Mouse (Mus musculus): Measurements from ENCODE around the gene Arfgef2. TPM values are rescaled to one million over a fixed set of nuclear protein-coding genes. Genes with fewer than 3 reads are reported as not detected.
A peak's percentile ranks its signal among the peaks of the same experiment; 100 is the strongest.

Arfgef2 gene
- total RNA-seq, 4 experiments from 2014 or later = 60.0 to 78.0 (median 67.7) TPM

DNA sequence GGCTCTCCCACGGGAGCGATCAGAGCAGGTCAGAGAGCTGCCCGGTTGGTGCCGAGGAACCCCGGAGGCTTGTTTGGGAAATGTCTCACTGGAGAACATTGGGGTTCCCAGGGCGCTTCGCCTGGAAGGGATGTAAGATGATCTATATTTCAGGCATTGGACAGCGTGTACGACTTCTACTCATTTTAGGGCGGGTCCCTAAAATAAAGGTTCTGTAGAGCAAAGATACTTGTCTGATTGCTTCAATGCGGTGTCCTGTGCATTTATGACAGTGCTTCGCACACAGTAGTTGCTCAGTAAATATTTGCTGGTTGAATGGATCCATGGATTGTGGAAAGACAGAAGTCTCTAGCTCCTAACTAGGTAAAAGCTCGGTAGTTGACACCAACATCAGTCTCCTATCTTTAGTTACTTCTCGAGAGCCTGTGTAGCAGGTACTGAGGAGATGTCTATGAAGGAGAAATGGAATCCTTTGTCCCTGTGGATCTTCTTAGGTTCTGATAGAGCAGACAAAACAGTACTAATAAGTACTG lies 851 bp downstream of the Arfgef2 start:
- DNase-seq (ENCODE audit: low spot score in 2 of 2) = no peak

DNA sequence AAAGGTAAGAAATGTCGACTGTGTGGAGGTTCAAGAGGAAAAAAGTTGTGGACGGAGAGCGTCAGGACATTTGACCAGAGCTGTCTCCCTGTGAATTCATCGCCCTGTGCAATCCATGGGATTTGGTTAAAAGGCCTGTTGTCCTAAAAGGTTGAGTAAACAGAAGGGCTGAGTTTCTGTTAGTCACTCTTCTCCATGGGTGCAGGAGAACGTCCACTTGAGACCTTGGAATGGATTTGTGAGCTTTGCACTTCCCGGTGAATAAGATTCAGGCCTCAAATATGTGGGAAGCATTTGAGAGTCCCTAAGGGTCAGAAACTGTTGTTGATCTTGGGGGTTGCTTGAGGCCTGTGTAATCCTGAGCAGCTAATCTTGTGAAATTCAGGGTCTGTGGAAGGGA lies 1.4 kb downstream of the Arfgef2 start:
- DNase-seq (ENCODE audit: low spot score in 2 of 2) = no peak

DNA sequence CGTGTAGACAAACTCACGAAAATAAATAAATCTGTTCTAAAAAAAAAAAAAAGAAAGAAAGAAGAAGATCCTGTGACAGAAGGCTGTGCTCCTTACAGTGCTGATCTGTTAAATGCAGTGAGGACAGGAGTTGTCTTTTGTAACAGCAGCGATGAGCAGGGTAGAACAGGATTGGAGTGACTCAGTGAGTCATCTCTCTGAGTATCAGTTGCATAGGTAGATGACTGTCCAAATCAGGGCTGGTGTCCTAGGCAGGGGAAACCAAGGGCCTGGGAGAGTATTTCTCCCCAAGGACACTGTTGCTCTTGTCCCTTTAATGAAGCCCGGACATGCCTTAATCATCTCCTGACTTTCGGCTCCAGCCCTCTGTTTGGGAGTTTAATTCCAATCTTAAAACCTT lies 4.1 kb downstream of the Arfgef2 start:
- DNase-seq (ENCODE audit: low spot score in 2 of 2) = no peak

DNA sequence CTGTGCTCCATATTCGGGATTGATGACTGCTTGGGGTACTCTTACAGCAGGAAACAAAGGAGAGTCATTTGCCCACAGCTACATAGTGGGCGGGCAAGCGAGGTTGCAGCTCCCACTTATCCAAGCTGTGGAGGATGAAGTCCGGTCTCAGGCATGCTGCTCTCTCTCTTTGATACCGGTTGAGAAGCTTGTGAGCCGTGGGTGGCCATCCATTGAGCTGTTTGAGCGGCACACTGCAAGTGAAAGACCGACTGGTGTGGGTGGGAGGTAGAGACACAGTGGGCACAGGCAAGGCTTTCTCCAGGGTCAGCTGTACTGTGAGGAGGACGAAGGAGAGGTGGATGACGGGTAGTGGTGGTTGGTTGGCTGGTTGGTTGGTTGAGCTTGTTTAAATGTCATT lies 5.4 kb downstream of the Arfgef2 start:
- peak in 1 of 2 experiments; percentile 61 for DNase-seq (ENCODE audit: low spot score in 2 of 2)

DNA sequence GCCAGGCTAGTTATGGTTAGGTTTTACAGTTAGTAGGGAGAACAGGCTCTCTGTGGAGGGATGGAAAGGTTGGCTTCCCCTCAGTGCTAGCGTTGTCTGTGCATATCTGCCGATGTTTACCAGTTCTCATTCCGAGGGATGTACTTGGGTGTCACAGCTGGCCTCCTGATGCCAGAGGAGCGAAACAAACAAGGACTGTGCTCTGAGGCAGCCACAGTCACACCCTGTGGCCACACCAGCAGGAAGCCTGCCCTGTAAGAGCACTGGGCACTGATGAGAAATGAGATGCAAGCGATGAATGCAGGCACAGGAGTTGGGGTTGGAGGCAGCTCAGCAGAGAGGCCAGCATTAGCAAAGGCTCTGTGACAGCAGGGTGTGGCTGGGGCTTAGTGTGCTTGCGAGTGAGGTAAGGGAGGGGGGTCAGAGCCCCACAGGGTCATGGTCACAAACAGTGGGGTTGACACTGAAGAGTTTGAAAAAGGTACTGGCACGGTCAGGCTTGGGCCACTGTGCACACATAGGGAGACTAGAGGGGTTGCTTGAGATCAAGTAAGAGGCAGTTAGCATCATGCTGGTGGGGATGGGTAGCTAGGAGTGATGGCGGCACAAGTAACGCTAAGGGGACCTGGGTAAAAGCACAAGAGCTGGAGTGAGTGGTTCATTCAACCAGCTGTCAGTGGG lies 13.2 kb downstream of the Arfgef2 start:
- peak in 1 of 2 experiments; percentile 39 for DNase-seq (ENCODE audit: low spot score in 2 of 2)

DNA sequence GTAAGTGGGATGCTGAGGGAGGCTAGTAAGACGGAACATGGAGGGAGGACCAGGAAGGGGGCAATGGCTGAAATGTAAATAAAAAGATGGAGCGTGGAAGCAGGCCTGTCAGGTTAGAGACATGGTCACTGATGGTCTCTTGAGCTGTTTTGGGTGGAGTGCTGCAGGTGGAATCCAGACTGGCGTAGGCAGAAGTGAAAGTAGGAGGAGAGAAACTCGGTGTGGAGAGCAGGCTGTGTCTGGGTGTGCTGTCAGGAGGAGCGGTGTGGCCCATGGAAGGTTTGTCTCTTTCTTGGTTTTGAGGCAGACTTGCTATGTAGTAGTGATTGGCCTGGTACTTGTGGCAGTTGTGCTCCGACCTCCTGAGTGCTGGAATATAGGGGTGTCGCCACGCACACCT lies 14.5 kb downstream of the Arfgef2 start:
- no peak for DNase-seq (ENCODE audit: low spot score in 2 of 2)

DNA sequence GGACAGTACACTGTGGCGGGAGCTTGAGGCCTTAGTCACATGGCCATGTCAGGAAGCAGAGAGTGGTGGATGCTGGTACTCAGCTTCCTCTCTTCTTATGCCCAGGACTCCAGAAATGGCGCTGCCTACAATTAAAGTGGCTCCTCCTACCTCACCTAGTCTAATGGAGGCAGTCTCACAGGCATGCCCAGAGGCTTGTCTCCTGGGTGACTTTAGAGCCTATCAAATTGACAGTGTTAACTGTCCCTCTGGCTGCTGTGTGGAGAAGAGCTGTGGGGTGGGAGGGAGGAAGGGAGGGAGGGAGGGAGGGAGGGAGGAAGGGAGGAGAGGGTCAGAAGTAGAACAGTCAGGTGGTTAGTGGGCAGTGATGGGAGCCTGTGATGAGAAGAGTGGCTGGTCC lies 15.5 kb downstream of the Arfgef2 start:
- DNase-seq (ENCODE audit: low spot score in 2 of 2) = no peak

DNA sequence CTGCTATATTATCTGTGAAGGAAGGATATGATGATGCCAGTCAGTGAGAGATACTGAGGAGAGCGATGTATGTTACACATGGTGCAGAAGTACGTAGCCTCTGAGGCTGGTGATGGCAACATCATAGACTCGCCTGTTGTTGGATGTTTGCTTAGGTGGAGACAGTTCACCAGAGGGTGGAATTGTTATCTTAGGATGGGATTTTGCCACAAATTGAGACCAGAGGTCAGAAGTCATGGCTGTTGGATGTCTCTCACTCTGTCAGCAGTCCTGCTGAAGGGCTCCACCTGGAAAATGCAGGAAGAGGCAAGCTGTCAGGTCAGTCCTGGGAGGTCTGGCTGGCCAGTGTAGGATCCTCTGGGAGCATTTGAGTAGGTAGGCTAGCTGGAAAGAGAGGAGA lies 16.0 kb downstream of the Arfgef2 start:
- no peak for DNase-seq (ENCODE audit: low spot score in 2 of 2)

DNA sequence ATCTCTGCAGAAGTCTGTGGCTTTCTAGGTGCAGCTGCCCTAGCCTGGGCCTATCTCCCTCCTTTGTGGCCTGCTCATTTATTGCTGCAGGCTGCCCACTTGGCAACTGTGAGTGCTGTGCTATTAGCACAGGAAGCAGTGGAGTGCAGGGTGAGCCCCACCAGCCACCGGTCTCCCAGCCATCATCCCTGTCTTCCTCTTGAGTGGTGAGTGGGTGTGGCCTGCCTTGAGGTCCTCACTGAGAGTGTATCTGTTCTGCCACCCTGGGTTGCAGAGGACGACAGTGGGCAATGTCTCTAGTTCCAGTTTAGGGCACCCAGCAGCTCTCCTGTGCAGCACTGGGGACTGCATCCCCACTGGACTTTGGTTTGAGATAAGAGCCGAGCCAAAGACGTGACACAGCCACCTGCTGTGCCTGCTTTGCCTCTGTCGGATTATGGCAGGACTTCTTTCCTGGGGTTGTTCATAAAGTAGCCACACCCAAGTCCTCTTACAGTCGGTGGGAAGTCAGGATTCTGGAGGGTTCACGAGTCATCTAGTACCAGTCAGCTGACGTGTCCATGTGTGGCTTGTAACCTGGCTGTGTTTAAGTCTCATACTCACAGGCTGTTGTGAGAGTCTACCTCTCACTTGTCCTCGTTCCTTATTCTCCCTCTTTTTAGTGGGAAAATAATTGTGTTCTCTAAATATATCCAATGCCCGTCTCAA lies 16.9 kb downstream of the Arfgef2 start:
- no peak for DNase-seq (ENCODE audit: low spot score in 2 of 2)

DNA sequence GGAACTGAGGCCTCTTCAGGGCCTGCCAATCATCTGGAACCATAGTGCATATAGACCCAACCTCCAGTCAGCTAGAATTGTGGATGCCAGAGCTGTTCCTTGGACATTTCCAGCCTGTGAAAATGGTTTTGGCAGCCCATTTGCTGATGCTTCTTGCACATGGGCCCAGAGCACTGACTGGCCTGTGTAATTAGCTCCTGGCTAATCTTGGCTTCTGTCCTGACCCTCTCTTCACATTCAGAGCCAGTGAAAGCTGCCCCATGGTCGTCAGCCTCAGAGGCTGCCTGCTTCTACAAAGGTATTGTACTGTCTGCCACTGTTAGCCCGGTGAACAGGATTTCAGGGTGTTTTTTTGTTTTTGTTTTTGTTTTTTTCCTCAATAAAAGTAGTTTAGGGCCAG lies 17.5 kb downstream of the Arfgef2 start:
- no peak for DNase-seq (ENCODE audit: low spot score in 2 of 2)

DNA sequence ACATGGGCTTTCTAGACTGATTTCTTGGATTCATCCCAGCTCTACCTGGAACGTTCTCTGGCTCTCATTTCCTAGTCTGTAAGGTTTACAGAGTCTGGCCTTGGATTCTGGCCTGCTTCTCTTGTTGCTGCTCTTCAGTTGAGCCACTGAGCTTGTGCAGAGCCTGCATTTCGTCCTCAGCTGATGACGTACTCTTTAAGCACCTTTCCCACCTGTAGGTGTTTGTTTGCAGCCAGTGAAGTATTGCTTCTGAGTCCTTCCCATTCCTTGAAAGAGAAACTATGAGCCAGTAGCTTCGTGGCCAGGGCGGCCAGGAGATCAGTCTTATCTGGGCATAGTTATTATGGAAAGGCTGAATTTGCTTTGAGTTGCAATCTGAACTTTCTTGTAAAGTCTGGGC lies 19.0 kb downstream of the Arfgef2 start:
- no peak for DNase-seq (ENCODE audit: low spot score in 2 of 2)

DNA sequence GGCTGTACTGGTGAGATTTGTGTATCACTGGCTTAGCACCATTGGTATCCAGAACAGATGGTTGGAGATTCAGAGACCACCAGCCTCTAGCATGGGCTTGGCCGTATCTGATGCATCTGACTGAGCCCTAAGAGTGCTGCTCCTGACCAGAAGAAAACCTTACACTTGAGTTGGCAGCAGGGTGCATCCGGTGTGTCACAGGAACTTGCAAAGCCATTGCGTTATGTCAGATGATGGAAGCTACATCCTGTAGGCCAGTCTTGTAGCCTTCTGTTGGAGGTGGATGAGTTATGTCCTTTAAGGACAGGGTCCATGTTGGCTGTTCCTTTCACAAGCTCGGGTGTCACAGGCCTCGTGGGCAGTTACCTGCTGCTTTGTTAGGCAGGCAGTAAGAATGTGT lies 19.6 kb downstream of the Arfgef2 start:
- no peak for DNase-seq (ENCODE audit: low spot score in 2 of 2)

DNA sequence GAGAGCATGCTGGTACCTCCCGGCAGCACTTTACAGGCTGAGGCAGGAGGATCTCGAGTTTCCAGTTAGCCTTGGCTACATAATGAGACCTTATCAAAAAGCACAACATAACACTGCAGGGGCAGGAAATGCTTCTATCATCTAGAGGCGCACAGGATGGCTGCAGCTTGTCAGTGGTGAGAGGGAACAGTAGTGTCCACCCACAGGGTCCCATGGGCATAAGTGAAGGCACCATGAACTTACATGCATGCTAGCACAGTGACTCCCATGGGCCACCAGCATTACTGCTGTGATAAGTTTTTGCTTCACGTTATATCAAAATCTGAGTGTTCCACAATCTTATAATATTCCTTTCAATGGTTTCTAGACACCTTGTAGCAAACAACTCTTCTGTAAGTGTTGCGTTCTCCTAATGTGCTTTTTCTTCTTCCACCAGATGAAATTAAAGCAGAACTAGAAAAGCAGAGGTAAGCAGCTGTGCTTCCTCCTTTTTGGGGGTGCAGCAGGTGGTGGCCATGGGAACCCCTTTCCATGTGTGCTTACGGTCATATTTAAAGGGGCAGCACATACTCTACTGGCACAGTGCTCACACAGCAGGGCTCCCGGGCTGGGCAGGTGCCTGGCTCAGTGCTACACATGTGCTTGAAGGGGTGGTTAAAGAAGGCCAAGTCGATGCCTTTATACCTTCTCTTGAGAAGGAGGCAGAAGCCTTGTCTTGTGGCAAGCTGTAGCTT lies 21.3 kb downstream of the Arfgef2 start:
- DNase-seq (ENCODE audit: low spot score in 2 of 2) = no peak

DNA sequence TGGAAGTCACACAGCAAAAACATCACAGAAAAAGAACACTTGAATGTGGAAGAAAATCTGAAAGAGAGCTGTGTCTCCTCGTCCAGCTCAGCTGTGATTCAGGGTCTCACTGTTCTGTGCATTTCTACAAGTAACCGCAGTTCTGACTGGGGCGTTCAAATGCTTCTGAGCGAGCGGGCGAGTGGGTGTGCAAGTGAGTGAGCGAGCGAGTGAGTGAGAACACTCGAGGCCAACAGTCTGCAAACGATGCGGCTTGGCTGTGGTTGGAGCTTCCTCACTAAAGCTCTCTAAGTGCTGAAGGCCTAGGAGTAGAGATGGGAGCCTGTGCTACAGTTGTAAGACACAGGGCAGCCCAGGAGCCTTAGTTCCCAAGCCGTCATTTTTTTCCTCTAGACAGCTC lies 22.9 kb downstream of the Arfgef2 start:
- peak in 1 of 2 experiments; percentile 48 for DNase-seq (ENCODE audit: low spot score in 2 of 2)

DNA sequence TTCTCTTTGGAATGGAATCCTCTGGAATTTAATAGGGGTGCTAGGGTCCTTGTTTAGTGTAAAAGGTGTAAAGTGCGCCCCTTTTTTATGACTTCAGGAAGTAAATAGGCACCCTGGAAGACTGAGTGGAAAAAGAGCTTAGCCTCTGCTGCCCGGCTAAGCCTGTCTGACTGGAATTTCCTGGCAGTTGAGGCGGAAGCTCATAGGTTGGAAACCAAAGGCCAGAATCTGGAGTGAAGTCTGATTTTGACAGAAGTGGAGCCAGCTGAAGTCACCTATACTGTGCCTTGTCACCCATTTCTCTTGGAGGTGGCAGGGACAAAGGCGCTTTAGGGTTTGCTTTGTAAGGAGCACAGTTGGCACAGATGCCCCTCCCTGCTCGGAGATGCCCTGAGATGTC lies 25.0 kb downstream of the Arfgef2 start:
- DNase-seq (ENCODE audit: low spot score in 2 of 2) = no peak

DNA sequence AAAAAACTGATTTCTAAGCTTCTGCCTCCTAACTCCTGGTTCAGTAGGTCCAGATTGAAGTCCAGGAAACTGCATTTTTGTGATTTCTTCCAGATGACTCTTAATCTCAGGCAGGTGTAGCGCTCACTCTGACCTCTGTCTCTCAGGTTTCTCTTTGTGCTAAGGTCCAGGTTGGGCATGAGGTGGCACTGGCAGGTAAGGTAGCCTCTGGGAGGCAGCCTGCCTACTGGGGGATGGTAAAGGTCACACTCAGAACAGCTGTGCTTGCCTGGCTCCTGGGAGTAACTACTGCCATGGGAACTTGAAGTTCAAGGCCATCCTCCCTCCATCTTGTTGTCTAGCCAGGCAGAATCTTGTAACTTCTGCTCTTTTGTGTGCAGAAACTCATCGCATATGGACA lies 28.7 kb downstream of the Arfgef2 start:
- DNase-seq (ENCODE audit: low spot score in 2 of 2) = no peak

DNA sequence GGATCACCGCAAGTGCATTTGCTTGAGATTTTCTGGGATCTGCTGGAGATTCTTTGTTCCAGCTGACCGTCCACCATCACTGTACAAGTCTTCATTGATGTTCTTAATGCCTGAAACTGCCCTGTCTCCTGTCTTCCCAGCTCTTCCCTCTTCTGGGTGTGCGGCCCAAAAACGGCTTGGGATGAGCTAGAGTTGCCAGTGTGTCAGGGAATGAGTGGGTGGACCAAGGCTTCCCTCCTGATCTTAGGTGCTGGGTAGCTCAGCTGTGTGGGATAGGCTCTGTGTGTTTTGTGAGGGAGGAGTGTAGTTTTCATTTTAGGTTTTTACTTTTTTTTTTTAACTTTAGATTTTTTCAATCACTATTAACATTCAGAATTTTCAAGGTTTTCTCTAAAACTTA lies 29.4 kb downstream of the Arfgef2 start:
- peak in 1 of 2 experiments; percentile 32 for DNase-seq (ENCODE audit: low spot score in 2 of 2)

DNA sequence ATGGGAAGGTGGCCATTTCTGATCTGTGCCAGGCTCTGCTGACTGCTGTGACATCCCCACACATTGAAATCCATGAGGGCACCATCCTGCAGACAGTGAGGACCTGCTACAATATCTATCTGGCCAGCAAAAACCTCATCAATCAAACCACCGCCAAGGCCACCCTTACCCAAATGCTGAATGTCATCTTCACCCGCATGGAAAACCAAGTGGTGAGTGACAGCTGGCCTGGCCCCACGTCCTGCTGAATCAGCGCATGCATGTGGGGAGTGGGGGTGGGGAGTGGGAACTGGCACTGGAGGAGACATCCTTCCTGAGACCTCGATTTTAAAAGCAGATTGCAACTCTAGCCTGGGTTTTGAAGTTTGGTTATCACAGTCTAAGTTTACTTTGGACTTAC lies 30.2 kb downstream of the Arfgef2 start:
- DNase-seq (ENCODE audit: low spot score in 2 of 2) = no peak

DNA sequence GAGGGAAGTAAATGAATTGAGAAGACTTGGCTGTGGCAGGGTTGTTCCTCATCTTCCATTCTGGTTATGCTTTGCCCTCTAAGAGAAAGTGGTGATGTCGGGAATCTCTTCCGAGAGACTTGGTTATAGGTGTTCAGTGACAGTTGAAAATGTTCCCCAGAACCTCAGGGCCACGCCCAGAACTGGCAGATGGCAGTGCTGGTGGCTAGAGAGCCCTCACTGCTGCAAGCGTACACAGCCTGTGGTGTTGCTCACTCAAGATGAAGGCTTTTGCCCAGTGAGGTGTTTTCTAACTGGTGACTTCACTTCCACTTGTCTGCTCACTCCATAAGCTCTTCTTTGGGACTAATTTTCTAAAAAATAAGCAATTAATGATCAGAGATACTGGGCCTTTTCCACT lies 36.4 kb downstream of the Arfgef2 start:
- no peak for DNase-seq (ENCODE audit: low spot score in 2 of 2)

DNA sequence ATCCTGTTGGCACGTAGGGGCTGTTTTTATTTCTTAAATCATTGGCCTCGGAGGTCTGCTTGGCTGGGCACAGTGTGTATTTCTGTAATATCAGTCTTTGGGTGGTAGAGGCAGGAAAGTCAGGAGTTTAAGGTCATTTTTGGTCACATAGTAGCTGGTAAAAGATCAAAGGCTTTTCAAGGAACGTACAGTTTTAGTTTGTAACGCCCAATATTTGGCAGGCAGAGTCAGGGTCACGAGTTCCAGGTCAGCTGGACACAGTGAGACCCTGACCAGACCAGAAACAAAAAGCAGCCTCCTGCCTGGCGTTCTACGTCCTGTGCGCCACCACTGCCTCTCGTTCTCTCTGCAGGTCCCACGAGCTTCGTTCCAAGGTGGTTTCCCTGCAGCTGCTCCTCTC lies 45.3 kb downstream of the Arfgef2 start:
- no peak for DNase-seq (ENCODE audit: low spot score in 2 of 2)

DNA sequence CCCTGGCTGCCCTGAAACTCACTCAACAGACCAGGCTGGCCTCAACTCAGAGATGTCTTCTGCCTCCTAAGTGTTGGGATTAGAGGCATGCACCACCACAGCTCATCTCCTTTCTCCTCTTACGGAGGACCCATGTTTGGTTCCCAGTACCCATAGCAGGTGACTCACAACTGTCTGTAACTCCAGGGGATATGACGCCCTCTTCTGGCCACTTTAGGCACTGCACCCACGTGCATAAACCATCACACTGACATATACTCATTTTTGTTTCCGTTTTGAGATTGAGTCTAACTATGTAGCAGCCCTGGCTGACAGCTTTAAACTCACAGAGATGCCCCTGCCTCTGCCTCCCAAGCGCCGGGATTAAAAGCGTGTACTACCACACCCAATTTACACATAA lies 46.9 kb downstream of the Arfgef2 start:
- DNase-seq (ENCODE audit: low spot score in 2 of 2) = no peak

DNA sequence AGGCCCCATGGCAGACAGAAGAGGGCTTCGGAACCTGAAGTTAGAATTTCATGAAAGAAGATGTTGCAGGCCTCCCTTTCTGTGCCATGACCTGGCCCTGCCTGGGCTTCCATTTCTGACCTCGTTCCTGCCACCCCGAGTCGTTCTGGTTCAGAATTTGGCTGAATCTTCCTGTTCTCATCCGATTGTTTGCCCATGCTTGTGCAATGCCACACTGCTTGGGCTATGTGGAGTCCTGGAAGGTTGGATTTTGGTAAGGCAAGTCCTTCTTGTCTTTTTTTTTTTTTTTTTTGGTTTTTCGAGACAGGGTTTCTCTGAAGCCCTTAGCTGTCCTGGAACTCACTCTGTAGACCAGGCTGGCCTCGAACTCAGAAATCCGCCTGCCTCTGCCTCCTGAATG lies 50.4 kb downstream of the Arfgef2 start:
- DNase-seq (ENCODE audit: low spot score in 2 of 2) = no peak
